In genomic region chr5:92552611-92553010, GRCm38 (mm10) we compare ENCODE assay signal across 21 mouse cellular contexts. TPM values are rescaled to one million over a fixed set of nuclear protein-coding genes. Genes with fewer than 3 reads are reported as not detected.
"Had no signal": no experiment of that assay in that cellular context is flagged by ENCODE, and none has a peak within 500 bp of the region (broad histone marks: within the 10 kb centered on the region; RNA-seq: fewer than 3 reads in every experiment).

No protein-coding gene starts in this region.

- H3K4me1 ChIP-seq: megakaryocyte, embryonic 14.5 days; midbrain, embryonic 13.5 days; midbrain, embryonic 15.5 days; neural tube, embryonic 12.5 days; stomach, embryonic 15.5 days had no signal

- H3K27ac ChIP-seq: lung, embryonic 15.5 days; macrophage; midbrain, embryonic 13.5 days; midbrain, embryonic 15.5 days; neural tube, embryonic 12.5 days; stomach, embryonic 15.5 days; stomach, postnatal 0 days had no signal

- DNase-seq: lung, adult 2 months; lung, postnatal 14 days; lung, postnatal 36 days; right cerebral cortex, postnatal 14 days; thymus, adult 2 months; thymus, postnatal 25 days; thymus, postnatal 4 days had no signal

- H3K36me3 ChIP-seq: lung, embryonic 15.5 days; midbrain, embryonic 13.5 days; midbrain, embryonic 15.5 days; neural tube, embryonic 12.5 days; stomach, embryonic 15.5 days had no signal

- H3K27me3 ChIP-seq: lung, embryonic 15.5 days; megakaryocyte, embryonic 14.5 days; midbrain, embryonic 13.5 days; midbrain, embryonic 15.5 days; neural tube, embryonic 12.5 days; stomach, embryonic 15.5 days had no signal

- ATAC-seq: lung, postnatal 0 days; midbrain, embryonic 13.5 days; midbrain, embryonic 15.5 days had no signal

- H3K4me3 ChIP-seq: lung, embryonic 15.5 days; megakaryocyte, embryonic 14.5 days; midbrain, embryonic 13.5 days; midbrain, embryonic 15.5 days; neural tube, embryonic 12.5 days; stomach, embryonic 15.5 days had no signal

- H3K9ac ChIP-seq: lung, embryonic 15.5 days; midbrain, embryonic 13.5 days; midbrain, embryonic 15.5 days; neural tube, embryonic 12.5 days; stomach, embryonic 15.5 days had no signal

- H3K9me3 ChIP-seq: lung, embryonic 15.5 days; midbrain, embryonic 13.5 days; midbrain, embryonic 15.5 days; neural tube, embryonic 12.5 days; stomach, embryonic 15.5 days had no signal

- H3K4me2 ChIP-seq: lung, embryonic 15.5 days; midbrain, embryonic 11.5 days; midbrain, embryonic 13.5 days; midbrain, embryonic 15.5 days; neural tube, embryonic 12.5 days; stomach, embryonic 15.5 days had no signal

RNA-seq across cellular contexts. Expression of gene Fam47e, which starts 2.3 kb away (rescaled TPM):
- total RNA-seq: megakaryocyte progenitor cell, adult 5-6 weeks; monocyte, adult 5-6 weeks; neutrophil, adult 5-6 weeks had no signal
- polyA plus RNA-seq: macrophage; midbrain, embryonic 11.5 days; midbrain, embryonic 13.5 days; neural tube, embryonic 12.5 days; testis, adult 2 months; thymus, adult 2 months had no signal
